Mouse (Mus musculus) kidney, adult 2 months (tissue): ENCODE data around the gene 9130019O22Rik. TPM values are rescaled to one million over a fixed set of nuclear protein-coding genes. Genes with fewer than 3 reads are reported as not detected.
"Not testable (repeated sequence)": the region's sequence is repeated elsewhere in the genome, so short reads cannot be mapped to it uniquely, and the experiment has no call there.

Experiments
- DNase-seq: peaks from one replicate; pipeline ENCODE4 v3.0.0; 2021
- H3K27ac ChIP-seq: fragments of 200-500 bp; 2 replicates; pipeline ENCODE4 v1.5.1; 2012; ENCODE audit warnings: low read depth, low read length, control low read depth, inconsistent platforms; ENCODE audit not compliant: insufficient read depth
- H3K27me3 ChIP-seq: fragments of 200-500 bp; replicated peaks from 2 replicates; pipeline ENCODE4 v1.6.1; 2012; ENCODE audit warnings: mild to moderate bottlenecking, moderate library complexity, low read length, inconsistent platforms; ENCODE audit not compliant: control insufficient read depth, insufficient read depth
- H3K36me3 ChIP-seq: fragments of 200-500 bp; 2 replicates; pipeline ENCODE4 v1.6.1; 2012; ENCODE audit warnings: mild to moderate bottlenecking, moderate library complexity, low read length, inconsistent platforms; ENCODE audit not compliant: control insufficient read depth, insufficient read depth
- H3K4me1 ChIP-seq: fragments of 200-500 bp; 2 replicates; pipeline ENCODE4 v1.6.1; 2011; ENCODE audit warnings: low read length; ENCODE audit not compliant: control insufficient read depth, insufficient read depth
- H3K4me3 ChIP-seq: fragments of 200-500 bp; 2 replicates; pipeline ENCODE4 v1.5.1; 2011; ENCODE audit warnings: mild to moderate bottlenecking, low read depth, low read length, control low read depth; ENCODE audit not compliant: insufficient read depth
- CTCF ChIP-seq: fragments of 200-500 bp; conservative IDR thresholded peaks from 2 replicates; pipeline ENCODE4 v1.5.1; 2011; ENCODE audit warnings: low read depth, mild to moderate bottlenecking, control low read depth, low read length, moderate library complexity, mixed read lengths; ENCODE audit not compliant: insufficient read depth, insufficient read length
- POLR2A ChIP-seq: fragments of 200-500 bp; IDR thresholded peaks from one replicate; pipeline ENCODE4 v1.6.1; 2011; ENCODE audit warnings: low read depth, low read length, control low read depth
- WGBS: fragments of 180-500 bp; shearing (Covaris S2); methylation state at CpG from one replicate; pipeline ENCODE4 v1.1.7; 2018; 5-methylcytosine and 5-hydroxymethylcytosine counted together
- polyA plus RNA-seq: library from polyadenylated mRNA; depleted of rRNA; stranded (reverse); fragments of >200 nt; gene quantifications from 2 replicates; pipeline ENCODE4 v1.2.3, GENCODE M21; 2012

The 9130019O22Rik gene
- polyA plus RNA-seq, 1 experiment = 3.3 TPM

DNA sequence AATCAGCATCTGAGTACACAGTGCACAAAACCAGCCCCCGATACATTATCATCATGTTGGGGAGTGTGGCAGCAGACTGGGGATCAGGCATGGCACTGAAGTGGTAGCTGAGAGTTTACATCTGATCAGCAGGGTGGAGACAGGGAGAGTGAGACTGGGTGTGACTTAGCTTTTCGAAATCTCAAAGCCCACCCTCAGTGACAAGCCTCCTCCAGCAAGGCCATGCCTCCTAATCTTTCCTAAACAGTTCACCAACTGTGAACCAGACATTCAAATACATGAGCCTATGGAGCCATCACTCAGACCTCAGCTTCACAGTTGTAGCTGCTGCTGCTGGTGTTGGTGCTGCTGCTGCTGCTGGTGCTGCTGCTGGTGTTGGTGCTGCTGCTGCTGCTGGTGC lies 24.5 kb upstream of the 9130019O22Rik start:
- 88% methylated on average over 2 of the region's 2 CpGs for WGBS
- H3K36me3 ChIP-seq = no peaks in the 10 kb centered on the region
- no peak for TF ChIP-seq POLR2A
- no peak for TF ChIP-seq CTCF
- DNase-seq = no peak
- no peak overlapping the region for H3K27ac ChIP-seq
- no peak overlapping the region for H3K4me3 ChIP-seq
- peaks cover 2% of the 10 kb centered on the region; the same call in 1 of the 2 replicates for H3K4me1 ChIP-seq
- no peaks in the 10 kb centered on the region; the same call in 1 of the 2 replicates for H3K27me3 ChIP-seq

DNA sequence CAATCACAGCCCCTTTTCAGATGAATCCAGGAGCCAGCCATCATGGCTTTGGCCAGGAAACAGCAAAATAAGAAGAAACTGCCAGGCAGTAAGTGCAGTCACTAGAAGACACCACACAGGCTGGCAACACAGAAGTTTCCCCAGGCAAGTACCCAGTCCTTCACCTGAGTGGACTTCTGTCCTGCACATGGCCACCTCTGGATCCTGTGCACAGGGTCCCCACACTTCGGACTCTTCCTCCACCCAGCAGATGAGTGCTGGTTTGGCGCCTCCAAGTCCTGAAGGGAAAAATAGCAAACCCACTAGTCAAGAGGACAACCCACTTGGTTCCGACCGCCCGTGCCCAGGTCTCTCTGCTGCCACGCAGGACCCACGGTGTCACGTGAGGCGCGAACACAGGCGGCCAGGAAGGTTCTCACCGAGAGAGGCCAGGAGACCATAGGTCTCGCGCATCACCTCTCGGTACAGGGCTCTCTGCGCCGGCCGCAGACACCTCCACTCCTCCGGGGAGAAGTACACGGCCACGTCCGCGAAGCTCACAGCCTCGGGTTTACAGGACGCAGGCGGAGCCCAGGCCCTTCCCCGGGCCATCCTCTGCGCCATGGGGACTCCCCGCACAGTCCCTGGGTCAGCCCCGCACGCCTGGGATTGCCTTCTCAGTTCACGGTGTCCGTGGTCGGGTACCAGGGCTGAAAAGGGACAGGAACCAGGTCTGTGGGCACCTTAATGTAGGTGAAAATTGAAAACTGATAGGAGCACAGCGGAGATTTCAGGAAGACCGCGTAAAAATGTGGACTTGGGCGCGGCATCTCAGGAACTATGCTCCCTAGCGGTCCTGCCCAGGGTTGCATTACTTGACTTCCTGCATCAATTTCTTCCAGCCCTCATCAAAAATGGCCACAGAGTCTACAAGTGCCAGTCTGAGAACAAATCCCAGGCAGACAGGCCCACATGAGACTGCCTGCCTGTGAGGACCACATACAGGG lies 19.3 kb upstream of the 9130019O22Rik start, which contains the start of gene Zfp764:
TSS of gene Zfp764 (minus strand) at position 821 of the 986 bp plus-strand sequence.
- H3K27ac ChIP-seq = peak within 1 kb of the TSS; percentile 72
- H3K36me3 ChIP-seq, H3K27me3 ChIP-seq, H3K4me1 ChIP-seq: not testable (repeated sequence)
- 1% methylated on average over 40 of the region's 40 CpGs for WGBS
- DNase-seq = peak; percentile 95
- TF ChIP-seq POLR2A (peak; percentile 61), CTCF (peak; percentile 73)
- H3K4me3 ChIP-seq = peak within 1 kb of the TSS; percentile 77

GRCm38 (mm10) chr7:127404101-127404500 lies 17.1 kb upstream of the 9130019O22Rik start:
- DNase-seq, H3K4me3 ChIP-seq, H3K27me3 ChIP-seq, H3K27ac ChIP-seq, H3K4me1 ChIP-seq, H3K36me3 ChIP-seq: not testable (repeated sequence)
- WGBS = 79% methylated on average over 6 of the region's 6 CpGs

- Histone ChIP-seq H3K36me3 (no peaks in the 10 kb centered on the region), H3K4me3 (no peak overlapping the region), H3K4me1 (peaks cover 2% of the 10 kb centered on the region; the same call in 1 of the 2 replicates), H3K27ac (no peak overlapping the region), H3K27me3 (no peaks in the 10 kb centered on the region)
- WGBS = 68% methylated on average over 2 of the region's 2 CpGs
- DNase-seq = no peak
- 0 out of 2 replicates have a peak, but pooled peaks have one; percentile 17 for TF ChIP-seq CTCF
- no peak for TF ChIP-seq POLR2A
These were observed 16.0 kb upstream of the 9130019O22Rik start for GRCm38 (mm10) chr7:127402980-127403379.

DNA sequence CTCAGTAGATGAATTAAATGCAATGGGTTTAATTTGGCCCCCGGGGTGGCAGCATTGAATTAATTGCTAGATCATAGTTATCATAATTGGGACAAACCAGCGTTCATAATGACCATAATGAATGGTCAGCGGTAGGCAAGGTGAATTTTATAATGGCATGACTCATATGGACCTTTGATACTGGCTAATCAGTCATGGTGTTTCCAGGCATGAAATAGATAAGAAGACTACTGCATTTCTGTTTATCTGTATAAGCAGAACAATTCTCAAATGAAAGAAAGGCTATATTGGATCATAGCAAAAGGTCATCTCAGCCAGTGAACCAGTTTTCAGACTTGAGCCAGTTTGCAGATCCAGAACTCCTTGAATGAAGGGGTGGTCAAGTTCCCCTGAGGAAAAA lies 13.4 kb upstream of the 9130019O22Rik start:
- H3K36me3 ChIP-seq = no peaks in the 10 kb centered on the region
- DNase-seq = no peak
- WGBS = 63% methylated on average over 3 of the region's 3 CpGs

GRCm38 (mm10) chr7:127393944-127394333 lies 7.0 kb upstream of the 9130019O22Rik start:
- 4% methylated on average over 7 of the region's 7 CpGs for WGBS
- Histone ChIP-seq H3K27ac (peak overlapping the region; percentile 14; the same call in 1 of the 2 replicates), H3K4me3 (peak overlapping the region; percentile 43), H3K4me1 (peaks cover 8% of the 10 kb centered on the region; the same call in 1 of the 2 replicates), H3K27me3 (no peaks in the 10 kb centered on the region), H3K36me3 (no peaks in the 10 kb centered on the region)
- TF ChIP-seq CTCF = no peak
- no peak for TF ChIP-seq POLR2A
- no peak for DNase-seq

More for the DNA sequence above, 13.4 kb upstream of the 9130019O22Rik start:
- Histone ChIP-seq H3K4me1 (no peaks in the 10 kb centered on the region), H3K27me3 (no peaks in the 10 kb centered on the region), H3K27ac (no peak overlapping the region), H3K4me3 (no peak overlapping the region)
- TF ChIP-seq POLR2A (no peak), CTCF (no peak)

DNA sequence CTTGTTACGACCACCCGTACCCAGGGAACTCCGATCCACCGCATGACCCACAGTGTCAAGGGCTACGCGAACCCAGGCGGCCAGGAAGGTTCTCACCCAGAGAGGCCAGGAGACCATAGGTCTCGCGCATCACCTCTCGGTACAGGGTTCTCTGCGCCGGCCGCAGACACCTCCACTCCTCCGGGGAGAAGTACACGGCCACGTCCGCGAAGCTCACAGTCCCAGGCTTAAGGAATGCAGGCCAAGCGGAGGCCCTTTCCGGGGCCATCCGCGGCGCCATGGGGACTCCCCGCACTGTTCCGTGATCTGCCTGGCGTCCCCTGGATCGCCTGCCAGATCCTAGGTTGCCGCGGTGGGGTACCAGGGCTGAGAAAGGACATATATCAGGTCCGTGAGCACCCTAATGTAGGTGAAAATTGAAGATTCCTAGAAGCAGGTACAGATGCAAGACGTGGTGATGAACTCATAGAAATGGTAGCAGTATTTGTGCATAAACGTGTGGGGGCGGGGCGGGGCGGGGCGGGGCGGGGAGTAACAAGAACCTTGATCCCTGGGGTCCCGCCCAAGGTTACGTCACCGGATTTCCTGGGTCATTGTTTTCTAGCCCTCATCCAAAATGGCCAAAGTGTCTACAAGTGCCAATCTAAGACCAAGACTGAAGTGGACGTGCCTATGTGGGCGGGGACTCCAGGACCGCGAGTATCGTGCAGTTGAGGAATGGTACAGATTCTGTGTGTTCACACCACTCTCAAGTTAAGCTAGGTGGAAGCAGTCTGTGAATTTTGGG lies 6.4 kb upstream of the 9130019O22Rik start, which contains the start of gene E430018J23Rik:
TSS of gene E430018J23Rik (minus strand) at position 473 of the 787 bp plus-strand sequence.
- peak; percentile 100 for DNase-seq
- Histone ChIP-seq H3K4me1 (peaks cover 8% of the 10 kb centered on the region; the same call in 1 of the 2 replicates), H3K27ac (peak within 1 kb of the TSS; percentile 87), H3K27me3 (no peaks in the 10 kb centered on the region), H3K36me3 (no peaks in the 10 kb centered on the region), H3K4me3 (peak within 1 kb of the TSS; percentile 91)
- WGBS = under 1% methylated on average over 45 of the region's 45 CpGs
- TF ChIP-seq POLR2A = peak; percentile 35
- no peak for TF ChIP-seq CTCF
